Mouse (Mus musculus): ENCODE results near the gene Pou3f1.

Pou3f1 gene

GRCm38 (mm10) chr4:124639715-124640114, 16.9 kb upstream of the Pou3f1 start:
- no peak for TF ChIP-seq GATA4 (IDR thresholded peaks at IDR 0.05; ENCODE audit: insufficient replicate concordance, low read length)

- no peak for TF ChIP-seq GATA4 (IDR thresholded peaks at IDR 0.05; ENCODE audit: insufficient replicate concordance, low read length)
These were observed 12.7 kb upstream of the Pou3f1 start for GRCm38 (mm10) chr4:124643859-124644258.

GRCm38 (mm10) chr4:124644974-124645433, 11.6 kb upstream of the Pou3f1 start:
- TF ChIP-seq GATA4 (IDR thresholded peaks at IDR 0.05; ENCODE audit: insufficient replicate concordance, low read length) = no peak

GRCm38 (mm10) chr4:124646591-124646990, 10.0 kb upstream of the Pou3f1 start:
- TF ChIP-seq GATA4 (IDR thresholded peaks at IDR 0.05; ENCODE audit: insufficient replicate concordance, low read length) = no peak

- no peak for TF ChIP-seq GATA4 (IDR thresholded peaks at IDR 0.05; ENCODE audit: insufficient replicate concordance, low read length)
These were observed 8.7 kb upstream of the Pou3f1 start for GRCm38 (mm10) chr4:124647909-124648308.

- TF ChIP-seq GATA4 (IDR thresholded peaks at IDR 0.05; ENCODE audit: insufficient replicate concordance, low read length) = no peak
These were observed 3.7 kb upstream of the Pou3f1 start for GRCm38 (mm10) chr4:124652886-124653285.

- TF ChIP-seq GATA4 (IDR thresholded peaks at IDR 0.05; ENCODE audit: insufficient replicate concordance, low read length) = no peak
These were observed 445 bp downstream of the Pou3f1 start for GRCm38 (mm10) chr4:124656854-124657650.

- TF ChIP-seq GATA4 (IDR thresholded peaks at IDR 0.05; ENCODE audit: insufficient replicate concordance, low read length) = no peak
These were observed 1.2 kb downstream of the Pou3f1 start for GRCm38 (mm10) chr4:124657781-124658180.

GRCm38 (mm10) chr4:124658412-124658851, 1.8 kb downstream of the Pou3f1 start:
- TF ChIP-seq GATA4 (IDR thresholded peaks at IDR 0.05; ENCODE audit: insufficient replicate concordance, low read length) = no peak

- TF ChIP-seq GATA4 (IDR thresholded peaks at IDR 0.05; ENCODE audit: insufficient replicate concordance, low read length) = no peak
These were observed 2.9 kb downstream of the Pou3f1 start for GRCm38 (mm10) chr4:124659251-124660217.

- no peak for TF ChIP-seq GATA4 (IDR thresholded peaks at IDR 0.05; ENCODE audit: insufficient replicate concordance, low read length)
These were observed 4.0 kb downstream of the Pou3f1 start for GRCm38 (mm10) chr4:124660603-124661002.

- no peak for TF ChIP-seq GATA4 (IDR thresholded peaks at IDR 0.05; ENCODE audit: insufficient replicate concordance, low read length)
These were observed 6.4 kb downstream of the Pou3f1 start for GRCm38 (mm10) chr4:124663034-124663433.

GRCm38 (mm10) chr4:124664185-124664584, 7.6 kb downstream of the Pou3f1 start:
- TF ChIP-seq GATA4 (IDR thresholded peaks at IDR 0.05; ENCODE audit: insufficient replicate concordance, low read length) = no peak

GRCm38 (mm10) chr4:124664604-124665003, 8.0 kb downstream of the Pou3f1 start:
- TF ChIP-seq GATA4 (IDR thresholded peaks at IDR 0.05; ENCODE audit: insufficient replicate concordance, low read length) = no peak

GRCm38 (mm10) chr4:124667476-124668033, 10.9 kb downstream of the Pou3f1 start:
- TF ChIP-seq GATA4 (IDR thresholded peaks at IDR 0.05; ENCODE audit: insufficient replicate concordance, low read length) = no peak

All from liver, adult (tissue).